Mouse (Mus musculus): Measurements from ENCODE around the gene Cabp1. TPM values are rescaled to one million over a fixed set of nuclear protein-coding genes. Genes with fewer than 3 reads are reported as not detected.
A peak's percentile ranks its signal among the peaks of the same experiment; 100 is the strongest.

Gene Cabp1
- total and polyA plus RNA-seq, 3 experiments, result 0.27 TPM; not detected in 2

GRCm38 (mm10) chr5:115203735-115204561 is 9.8 kb upstream of the Cabp1 start:
- H3K36me3 ChIP-seq (replicated peaks), result no peaks in the 10 kb centered on the region
- DNase-seq (ENCODE audit: low spot score) (no peak), ATAC-seq (ENCODE audit: extremely low read depth, insufficient number of reproducible peaks, low FRiP score, poor library complexity, severe bottlenecking) (no peak)
- H3K9me3 ChIP-seq (replicated peaks), result no peaks in the 10 kb centered on the region
- no peak overlapping the region for H3K4me3 ChIP-seq (ENCODE audit: low read depth, low read length)
- no peak for TF ChIP-seq GATA1 (IDR thresholded peaks at IDR 0.05; ENCODE audit: borderline replicate concordance, low read length)
- TF ChIP-seq POLR2AphosphoS5 (IDR thresholded peaks at IDR 0.05; ENCODE audit: insufficient replicate concordance, low read depth, low read length), result no peak
- TF ChIP-seq CTCF (IDR thresholded peaks at IDR 0.05; ENCODE audit: low read depth, low read length), result no peak
- no peak for TF ChIP-seq GATA2 (IDR thresholded peaks at IDR 0.05; ENCODE audit: borderline replicate concordance, low read depth, low read length)
- TF ChIP-seq TAL1 (conservative IDR thresholded peaks at IDR 0.05; ENCODE audit: low read depth, low read length), result no peak
- H3K27me3 ChIP-seq (ENCODE audit: insufficient read depth, low read length), result peaks cover 18% of the 10 kb centered on the region
- no peaks in the 10 kb centered on the region for H3K4me1 ChIP-seq (ENCODE audit: insufficient read depth, low read depth, low read length)

- H3K4me3 ChIP-seq (ENCODE audit: low read depth, low read length), result no peak overlapping the region
- DNase-seq (ENCODE audit: low spot score) (no peak), ATAC-seq (ENCODE audit: extremely low read depth, insufficient number of reproducible peaks, low FRiP score, poor library complexity, severe bottlenecking) (no peak)
- no peak for TF ChIP-seq POLR2AphosphoS5 (IDR thresholded peaks at IDR 0.05; ENCODE audit: insufficient replicate concordance, low read depth, low read length)
- TF ChIP-seq CTCF (IDR thresholded peaks at IDR 0.05; ENCODE audit: low read depth, low read length), result no peak
- TF ChIP-seq TAL1 (conservative IDR thresholded peaks at IDR 0.05; ENCODE audit: low read depth, low read length), result no peak
- no peak for TF ChIP-seq GATA2 (IDR thresholded peaks at IDR 0.05; ENCODE audit: borderline replicate concordance, low read depth, low read length)
- TF ChIP-seq GATA1 (IDR thresholded peaks at IDR 0.05; ENCODE audit: borderline replicate concordance, low read length), result no peak
- H3K27me3 ChIP-seq (ENCODE audit: insufficient read depth, low read length), result peaks cover 49% of the 10 kb centered on the region
- no peaks in the 10 kb centered on the region for H3K4me1 ChIP-seq (ENCODE audit: insufficient read depth, low read depth, low read length)
- no peaks in the 10 kb centered on the region for H3K36me3 ChIP-seq (replicated peaks)
- peaks cover 9% of the 10 kb centered on the region for H3K9me3 ChIP-seq (replicated peaks)
These were observed 543 bp upstream of the Cabp1 start for GRCm38 (mm10) chr5:115194626-115195221.

DNA sequence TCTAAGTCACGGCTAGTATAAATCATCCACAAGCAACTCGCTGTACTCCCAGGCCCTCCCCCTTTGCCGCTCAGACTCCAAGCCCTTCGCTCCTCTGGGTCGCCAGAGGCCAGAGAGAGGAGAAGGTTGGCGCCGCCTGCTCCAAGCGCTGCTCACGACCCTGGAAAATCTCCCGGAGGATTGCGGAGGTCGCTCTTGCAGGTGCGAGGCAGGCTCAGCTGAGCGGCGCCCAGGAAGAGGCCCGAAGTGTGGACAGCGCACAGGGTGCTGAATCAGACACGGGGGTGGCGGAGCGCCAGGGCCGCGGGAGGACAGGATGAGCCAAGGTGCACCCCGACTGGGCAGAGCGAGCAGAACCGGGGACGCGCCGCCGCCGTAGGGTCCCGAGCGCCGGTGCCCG is 955 bp downstream of the Cabp1 start:
- H3K4me3 ChIP-seq (ENCODE audit: low read depth, low read length), result 0 out of 2 replicates have a peak overlapping the region, but pooled peaks have one; percentile 7
- ATAC-seq (ENCODE audit: extremely low read depth, insufficient number of reproducible peaks, low FRiP score, poor library complexity, severe bottlenecking), result no peak
- TF ChIP-seq GATA1 (IDR thresholded peaks at IDR 0.05; ENCODE audit: borderline replicate concordance, low read length) (no peak), TAL1 (conservative IDR thresholded peaks at IDR 0.05; ENCODE audit: low read depth, low read length) (no peak), GATA2 (IDR thresholded peaks at IDR 0.05; ENCODE audit: borderline replicate concordance, low read depth, low read length) (no peak), CTCF (IDR thresholded peaks at IDR 0.05; ENCODE audit: low read depth, low read length) (no peak), POLR2AphosphoS5 (IDR thresholded peaks at IDR 0.05; ENCODE audit: insufficient replicate concordance, low read depth, low read length) (no peak)
- peaks cover 51% of the 10 kb centered on the region for H3K27me3 ChIP-seq (ENCODE audit: insufficient read depth, low read length)
- H3K9me3 ChIP-seq (replicated peaks), result peaks cover 9% of the 10 kb centered on the region
- no peaks in the 10 kb centered on the region for H3K4me1 ChIP-seq (ENCODE audit: insufficient read depth, low read depth, low read length)
- DNase-seq (ENCODE audit: low spot score), result no peak
- no peaks in the 10 kb centered on the region for H3K36me3 ChIP-seq (replicated peaks)

DNA sequence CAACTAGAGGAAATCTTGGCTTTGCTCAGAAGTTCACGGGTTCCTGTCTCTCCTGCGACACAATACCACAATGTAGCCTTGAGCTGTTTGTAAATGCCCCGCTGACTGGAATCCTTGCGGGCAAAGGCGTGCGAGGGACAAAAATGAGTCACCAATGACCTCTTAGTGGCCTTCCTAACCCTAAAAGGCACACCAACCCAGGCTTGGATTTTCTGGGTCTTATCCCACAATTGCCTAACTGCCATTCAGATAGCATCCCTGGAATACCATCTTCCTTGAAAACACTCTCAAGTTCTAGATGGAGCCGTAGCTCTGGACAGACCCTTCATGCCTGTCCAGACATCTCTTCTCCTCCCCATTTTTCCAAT is 1.4 kb downstream of the Cabp1 start:
- peaks cover 49% of the 10 kb centered on the region for H3K27me3 ChIP-seq (ENCODE audit: insufficient read depth, low read length)
- H3K4me1 ChIP-seq (ENCODE audit: insufficient read depth, low read depth, low read length), result no peaks in the 10 kb centered on the region
- H3K36me3 ChIP-seq (replicated peaks), result no peaks in the 10 kb centered on the region
- DNase-seq (ENCODE audit: low spot score) (no peak), ATAC-seq (ENCODE audit: extremely low read depth, insufficient number of reproducible peaks, low FRiP score, poor library complexity, severe bottlenecking) (no peak)
- H3K9me3 ChIP-seq (replicated peaks), result peaks cover 9% of the 10 kb centered on the region
- no peak for TF ChIP-seq TAL1 (conservative IDR thresholded peaks at IDR 0.05; ENCODE audit: low read depth, low read length)
- no peak for TF ChIP-seq GATA1 (IDR thresholded peaks at IDR 0.05; ENCODE audit: borderline replicate concordance, low read length)
- no peak for TF ChIP-seq CTCF (IDR thresholded peaks at IDR 0.05; ENCODE audit: low read depth, low read length)
- TF ChIP-seq GATA2 (IDR thresholded peaks at IDR 0.05; ENCODE audit: borderline replicate concordance, low read depth, low read length), result no peak
- no peak for TF ChIP-seq POLR2AphosphoS5 (IDR thresholded peaks at IDR 0.05; ENCODE audit: insufficient replicate concordance, low read depth, low read length)
- no peak overlapping the region for H3K4me3 ChIP-seq (ENCODE audit: low read depth, low read length)

DNA sequence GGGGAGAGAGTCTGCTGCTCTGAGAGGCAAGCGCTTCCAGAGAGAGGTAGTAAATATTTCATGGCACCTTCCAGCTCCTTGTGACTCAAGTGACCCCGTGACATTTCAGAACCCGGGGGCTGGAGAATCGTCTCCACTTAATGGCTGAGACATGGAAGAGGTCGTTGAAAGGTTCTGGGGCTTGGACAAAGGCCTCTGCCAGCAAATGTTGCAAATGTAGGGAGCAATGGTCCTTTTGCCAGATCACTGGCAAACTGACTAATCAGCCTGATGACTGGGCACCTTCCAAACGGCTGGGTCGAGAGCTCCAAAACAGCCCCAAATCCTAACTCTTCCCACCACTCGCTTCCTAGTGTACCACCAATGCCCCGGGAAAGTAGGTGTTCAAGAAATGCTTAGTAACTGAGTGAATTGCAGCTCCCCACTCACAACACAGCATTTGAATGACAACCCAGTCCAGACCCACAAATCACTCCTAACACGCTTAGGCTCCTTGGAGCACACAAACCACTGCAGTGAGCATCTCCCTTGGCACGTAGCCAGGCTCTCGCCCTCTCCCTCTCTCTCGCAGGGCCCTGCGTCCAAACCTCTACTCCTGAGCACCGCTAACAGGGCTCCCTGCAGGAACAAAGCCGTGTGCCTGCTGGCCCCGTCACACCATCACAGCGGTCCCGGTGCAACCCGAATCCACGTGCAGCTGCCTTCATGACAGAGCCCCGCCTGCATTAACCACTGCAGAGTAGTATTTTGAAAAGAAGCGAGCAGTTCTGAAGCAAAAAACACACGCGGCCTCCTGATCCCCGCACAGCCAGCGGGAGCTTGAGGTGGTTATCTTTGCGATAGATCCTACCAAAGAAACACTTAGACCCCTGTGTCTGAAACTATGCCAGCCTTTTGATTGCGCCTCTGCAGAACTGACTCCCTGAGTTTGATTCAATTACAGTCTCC is 2.0 kb downstream of the Cabp1 start:
- DNase-seq (ENCODE audit: low spot score) (no peak), ATAC-seq (ENCODE audit: extremely low read depth, insufficient number of reproducible peaks, low FRiP score, poor library complexity, severe bottlenecking) (no peak)
- TF ChIP-seq GATA2 (IDR thresholded peaks at IDR 0.05; ENCODE audit: borderline replicate concordance, low read depth, low read length), result no peak
- TF ChIP-seq TAL1 (conservative IDR thresholded peaks at IDR 0.05; ENCODE audit: low read depth, low read length), result no peak
- no peak for TF ChIP-seq GATA1 (IDR thresholded peaks at IDR 0.05; ENCODE audit: borderline replicate concordance, low read length)
- TF ChIP-seq CTCF (IDR thresholded peaks at IDR 0.05; ENCODE audit: low read depth, low read length), result no peak
- TF ChIP-seq POLR2AphosphoS5 (IDR thresholded peaks at IDR 0.05; ENCODE audit: insufficient replicate concordance, low read depth, low read length), result no peak
- no peak overlapping the region for H3K4me3 ChIP-seq (ENCODE audit: low read depth, low read length)
- peaks cover 9% of the 10 kb centered on the region for H3K9me3 ChIP-seq (replicated peaks)
- H3K4me1 ChIP-seq (ENCODE audit: insufficient read depth, low read depth, low read length), result peaks cover 5% of the 10 kb centered on the region; the same call in 1 of the 2 replicates
- peaks cover 49% of the 10 kb centered on the region for H3K27me3 ChIP-seq (ENCODE audit: insufficient read depth, low read length)
- H3K36me3 ChIP-seq (replicated peaks), result no peaks in the 10 kb centered on the region
